ENCODE assay signal across 13 mouse cellular contexts in the genomic region with DNA sequence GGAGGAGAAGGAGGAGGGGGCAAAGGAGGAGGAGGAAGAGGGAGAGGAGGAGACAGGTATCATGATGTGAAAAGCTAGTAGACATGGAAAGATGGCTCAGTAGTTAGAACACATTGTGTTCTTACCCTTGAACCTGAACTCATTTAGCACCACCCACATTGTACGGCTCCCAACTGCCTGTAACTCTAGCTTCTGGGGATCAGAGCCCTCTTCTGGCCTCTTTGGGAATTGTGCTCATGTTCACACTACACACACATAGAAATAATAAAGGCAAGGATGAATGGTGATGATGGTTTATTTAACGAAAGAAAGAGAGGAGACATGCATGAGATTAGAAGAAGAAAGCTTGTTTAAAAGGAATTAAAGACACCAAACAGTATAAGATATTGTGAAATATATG. TPM values are rescaled to one million over a fixed set of nuclear protein-coding genes. Genes with fewer than 3 reads are reported as not detected.
DNase-seq lines count a peak whose midpoint lies in the region; ATAC-seq and TF ChIP-seq lines count a peak whose summit lies in the region.
"Had no signal": no experiment of that assay in that cellular context is flagged by ENCODE, and none has a peak within 500 bp of the region (broad histone marks: within the 10 kb centered on the region; RNA-seq: fewer than 3 reads in every experiment).

No protein-coding gene starts in this region.

- dilution Hi-C loops in CH12.LX (cut with MboI; ENCODE audit: extremely low pct_ligation_motif_present, extremely low pct_unique_long_range_greater_than_20kb, low sequenced_read_pairs), result no loop called here

- ATAC-seq in granulocyte monocyte progenitor cell, adult 5-6 weeks (replicated peaks; ENCODE audit: poor library complexity, severe bottlenecking), result peak; percentile 58; the same call in 1 of the 2 replicates

- H3K4me2 ChIP-seq in CH12.LX (ENCODE audit: insufficient read depth, low read depth, poor library complexity, severe bottlenecking), result no peak overlapping the region
- H3K4me2 ChIP-seq: liver, embryonic 13.5 days; midbrain, embryonic 12.5 days had no signal

- TF ChIP-seq CTCF in liver, adult 2 months (IDR thresholded peaks at IDR 0.05; ENCODE audit: low read depth, low read length), result peak; percentile 32; the same call in 1 of the 2 replicates
- TF ChIP-seq CTCF in CH12.LX (conservative IDR thresholded peaks at IDR 0.05 in 1 of 2, IDR thresholded peaks at IDR 0.05 in 1 of 2; ENCODE audit: low read depth in 2 of 2, low read length in 2 of 2), result peak; percentile 10 to 32; a peak in 1 of 4 replicates

- H3K4me3 ChIP-seq in liver, adult 2 months (ENCODE audit: insufficient read depth, low read depth, low read length), result no peak overlapping the region
- no peak overlapping the region for H3K4me3 ChIP-seq in CH12.LX (replicated peaks in 1 of 3; ENCODE audit: low read depth in 2 of 3, low read length in 2 of 3, poor library complexity in 1 of 3)
- H3K4me3 ChIP-seq: liver, embryonic 13.5 days; midbrain, embryonic 12.5 days had no signal

- no peak for TF ChIP-seq POLR2A in liver, adult 2 months (IDR thresholded peaks at IDR 0.05; ENCODE audit: extremely low read depth, insufficient read depth, low read length)
- TF ChIP-seq POLR2A in CH12.LX (IDR thresholded peaks at IDR 0.05; ENCODE audit: low read depth, low read length), result no peak

- peak; percentile 7 for TF ChIP-seq RAD21 in CH12.LX (IDR thresholded peaks at IDR 0.05; ENCODE audit: low read depth, low read length)

- no peaks in the 10 kb centered on the region for H3K36me3 ChIP-seq in liver, adult 2 months (ENCODE audit: control insufficient read depth, insufficient read depth, low read length)
- H3K36me3 ChIP-seq in CH12.LX (replicated peaks in 1 of 2; ENCODE audit: control insufficient read depth in 1 of 2, insufficient read depth in 1 of 2, low read length in 1 of 2), result no peaks in the 10 kb centered on the region
- H3K36me3 ChIP-seq: liver, embryonic 13.5 days; midbrain, embryonic 12.5 days had no signal

- 39% methylated on average over 2 of the region's 2 CpGs for WGBS in liver, adult 2 months

- H3K9ac ChIP-seq in liver, adult 2 months (ENCODE audit: low read depth, low read length), result no peak overlapping the region
- no peak overlapping the region for H3K9ac ChIP-seq in CH12.LX (ENCODE audit: insufficient read depth, low read depth)
- H3K9ac ChIP-seq: liver, embryonic 13.5 days; midbrain, embryonic 12.5 days had no signal

- in situ Hi-C loops in CH12.LX (cut with MboI; ENCODE audit: low pct_ligation_motif_present, low pct_unique_long_range_greater_than_20kb, low sequenced_read_pairs), result no loop called here

- H3K79me2 ChIP-seq in liver, adult 2 months (ENCODE audit: control insufficient read depth, insufficient read depth, low read length), result no peaks in the 10 kb centered on the region
- H3K79me2 ChIP-seq in CH12.LX (replicated peaks; ENCODE audit: control insufficient read depth, extremely low read depth, insufficient read depth, poor library complexity, severe bottlenecking), result no peaks in the 10 kb centered on the region

- TF ChIP-seq EP300 in CH12.LX (IDR thresholded peaks at IDR 0.05; ENCODE audit: low read length), result no peak

- H3K27me3 ChIP-seq in liver, adult 2 months (ENCODE audit: control insufficient read depth, insufficient read depth, low read length), result no peaks in the 10 kb centered on the region
- H3K27me3 ChIP-seq in CH12.LX (replicated peaks), result no peaks in the 10 kb centered on the region
- H3K27me3 ChIP-seq: liver, embryonic 13.5 days; midbrain, embryonic 12.5 days had no signal

- peaks cover 10% of the 10 kb centered on the region; the same call in 1 of the 2 replicates for H3K4me1 ChIP-seq in liver, adult 2 months (ENCODE audit: control insufficient read depth, insufficient read depth, low read length)
- no peaks in the 10 kb centered on the region for H3K4me1 ChIP-seq in CH12.LX (ENCODE audit: control insufficient read depth in 1 of 2, insufficient read depth in 2 of 2)
- H3K4me1 ChIP-seq: liver, embryonic 13.5 days; midbrain, embryonic 12.5 days had no signal

- peaks cover 2% of the 10 kb centered on the region for H3K9me3 ChIP-seq in CH12.LX (replicated peaks; ENCODE audit: low read length)
- H3K9me3 ChIP-seq: liver, embryonic 13.5 days; midbrain, embryonic 12.5 days had no signal

- H3K27ac ChIP-seq in liver, adult 2 months (replicated peaks; ENCODE audit: insufficient read depth, low read depth, low read length), result no peak overlapping the region
- H3K27ac ChIP-seq in CH12.LX (ENCODE audit: insufficient read depth, low read depth), result no peak overlapping the region
- H3K27ac ChIP-seq: liver, embryonic 13.5 days; midbrain, embryonic 12.5 days had no signal

- peak; percentile 67 for DNase-seq in liver, adult 2 months (ENCODE audit: extremely low read depth, low read depth, low spot score)
- DNase-seq in liver (no peak), CH12.LX (ENCODE audit: extremely low read depth) (peak; percentile 37)
- peak; percentile 49 for DNase-seq in thymus, postnatal 0 days (ENCODE audit: low spot score)
- DNase-seq in layer of hippocampus, adult 11-12 months (ENCODE audit: low spot score), result no peak
- no peak for DNase-seq in adrenal gland, adult 2 months
- DNase-seq in embryo, embryonic 11 days, result no peak
- DNase-seq: cerebellum, adult 9-11 months; heart, postnatal 4 days; liver, embryonic 13.5 days; right cerebral cortex, postnatal 4 days had no signal

TF ChIP-seq in CH12.LX, 34 proteins besides CTCF, POLR2A, EP300 and RAD21:
- TF ChIP-seq SMC3 (IDR thresholded peaks at IDR 0.05; ENCODE audit: low read depth, low read length) (peak; percentile 18; the same call in 1 of the 2 replicates), MAZ (IDR thresholded peaks at IDR 0.05; ENCODE audit: low read depth, low read length) (no peak), ZKSCAN1 (IDR thresholded peaks at IDR 0.05; ENCODE audit: borderline replicate concordance, low read depth, low read length) (no peak)

RNA-seq across cellular contexts. Expression of a gene that starts 36.4 kb away (rescaled TPM):
- 11.8 and 16.7 TPM in 2 replicates for total RNA-seq in liver, adult 2 months (2014; rRNA removed)
- 3.5 and 5.4 TPM in 2 replicates for polyA plus RNA-seq in liver, adult 2 months (2012; rRNA removed)
- total RNA-seq in CH12.LX (2012; rRNA removed) (0.13 and 0.38 TPM in 2 replicates), CH12.LX (2014; rRNA removed) (0.26 and 0.48 TPM in 2 replicates)
- polyA plus RNA-seq in CH12.LX (2012; ENCODE audit: insufficient read length, low read depth), result 0.23 TPM in 2 replicates
- total RNA-seq in granulocyte monocyte progenitor cell, adult 5-6 weeks (2014; fragmentation: Nextera tagmentation), result 1.7 and 3.6 TPM in 2 replicates
- total RNA-seq in granulocyte monocyte progenitor cell, adult 5-6 weeks (2017), result 0.69 and 1.3 TPM in 2 replicates
- 3.4 and 4.0 TPM in 2 replicates for polyA plus RNA-seq in thymus, postnatal 0 days (2015; fragmentation: Nextera tagmentation; extraction: Ambion mirVana)
- under 1 TPM; 0.59 to 0.78 TPM for total RNA-seq in adrenal gland, adult 2 months (2021)
- polyA plus RNA-seq in adrenal gland, adult 2 months (2012; rRNA removed), result 0.31 and 1.1 TPM in 2 replicates

Comparison
In these comparisons a context has a peak if more than half of its experiments do, and no peak if none do; other contexts are left out.
1. DNase-seq: peak in liver, adult 2 months (single experiment), CH12.LX (single experiment) and thymus, postnatal 0 days (single experiment); none in liver (single experiment), layer of hippocampus, adult 11-12 months (single experiment), adrenal gland, adult 2 months (single experiment) and embryo, embryonic 11 days (single experiment).